Mouse (Mus musculus) stomach, embryonic 15.5 days (tissue): Measurements from ENCODE around the gene Ubd. TPM values are rescaled to one million over a fixed set of nuclear protein-coding genes. Genes with fewer than 3 reads are reported as not detected.

ENCODE experiments used
- ATAC-seq: fragments of 200-750 bp; cut with Nextera tagmentation; 2 replicates; pipeline ENCODE4 v1.8.0; 2017; ENCODE audit warnings: low read depth, moderate number of reproducible peaks, moderate TSS enrichment; ENCODE audit not compliant: insufficient read depth, low FRiP score
- H3K27ac ChIP-seq: fragments of 300-500 bp; sonication (generic); 2 replicates; pipeline ENCODE4 v1.5.1; 2015; ENCODE audit warnings: mild to moderate bottlenecking, inconsistent platforms
- H3K27me3 ChIP-seq: fragments of 300-500 bp; sonication (generic); replicated peaks from 2 replicates; pipeline ENCODE4 v1.6.1; 2015; ENCODE audit warnings: inconsistent platforms
- H3K36me3 ChIP-seq: fragments of 300-500 bp; sonication (generic); 2 replicates; pipeline ENCODE4 v1.6.1; 2015; ENCODE audit warnings: inconsistent platforms
- H3K4me1 ChIP-seq: fragments of 300-500 bp; sonication (generic); 2 replicates; pipeline ENCODE4 v1.6.1; 2015; ENCODE audit warnings: inconsistent platforms
- H3K4me2 ChIP-seq: fragments of 300-500 bp; sonication (generic); 2 replicates; pipeline ENCODE4 v1.6.1; 2015; ENCODE audit warnings: mild to moderate bottlenecking, inconsistent platforms
- H3K4me3 ChIP-seq: fragments of 300-500 bp; sonication (generic); replicated peaks from 2 replicates; pipeline ENCODE4 v1.5.1; 2015; ENCODE audit warnings: inconsistent platforms
- H3K9ac ChIP-seq: fragments of 300-500 bp; sonication (generic); 2 replicates; pipeline ENCODE4 v1.6.1; 2015; ENCODE audit warnings: inconsistent platforms
- H3K9me3 ChIP-seq: fragments of 300-500 bp; sonication (generic); 2 replicates; pipeline ENCODE4 v1.6.1; 2016; ENCODE audit warnings: inconsistent platforms
- WGBS: fragments of 180-500 bp; shearing (Covaris S2); methylation state at CpG from one replicate; pipeline ENCODE4 v1.1.7; 2015; 5-methylcytosine and 5-hydroxymethylcytosine counted together
- polyA plus RNA-seq: library from polyadenylated mRNA; unstranded; fragments of >200 nt; fragmentation: Nextera tagmentation; extraction: Ambion mirVana; gene quantifications from 2 replicates; pipeline ENCODE4 v1.2.1, GENCODE M21; 2015

Gene Ubd
- polyA plus RNA-seq = not detected in 2 replicates

DNA sequence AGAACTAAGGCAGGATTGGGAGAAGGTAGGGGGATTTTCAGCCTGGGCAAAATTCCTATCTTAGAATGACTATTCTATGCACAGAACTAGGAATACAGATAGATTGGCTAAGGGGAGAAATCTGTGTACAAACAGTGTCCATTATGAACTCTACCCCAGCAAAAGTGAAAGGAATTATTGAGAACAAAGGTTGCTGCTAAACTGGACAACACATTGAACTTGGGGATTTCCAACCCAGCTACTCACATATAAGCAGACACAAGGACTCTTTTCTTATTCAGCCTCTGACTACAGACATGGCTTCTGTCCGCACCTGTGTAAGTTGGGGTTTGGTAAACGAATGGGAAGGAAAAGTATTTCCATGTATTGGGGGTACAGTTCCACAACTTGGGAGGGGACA, at the start of gene Ubd:
TSS of gene Ubd (plus strand) at position 237 of the 400 bp plus-strand sequence.
- Histone ChIP-seq H3K9me3 (no peaks in the 10 kb centered on the region), H3K4me2 (no peak within 1 kb of the TSS), H3K4me1 (peaks cover 9% of the 10 kb centered on the region; the same call in 1 of the 2 replicates), H3K9ac (no peak within 1 kb of the TSS), H3K4me3 (no peak within 1 kb of the TSS), H3K27ac (no peak within 1 kb of the TSS), H3K36me3 (no peaks in the 10 kb centered on the region), H3K27me3 (peaks cover 27% of the 10 kb centered on the region)
- 83% methylated on average over 2 of the region's 2 CpGs for WGBS
- ATAC-seq = no peak

DNA sequence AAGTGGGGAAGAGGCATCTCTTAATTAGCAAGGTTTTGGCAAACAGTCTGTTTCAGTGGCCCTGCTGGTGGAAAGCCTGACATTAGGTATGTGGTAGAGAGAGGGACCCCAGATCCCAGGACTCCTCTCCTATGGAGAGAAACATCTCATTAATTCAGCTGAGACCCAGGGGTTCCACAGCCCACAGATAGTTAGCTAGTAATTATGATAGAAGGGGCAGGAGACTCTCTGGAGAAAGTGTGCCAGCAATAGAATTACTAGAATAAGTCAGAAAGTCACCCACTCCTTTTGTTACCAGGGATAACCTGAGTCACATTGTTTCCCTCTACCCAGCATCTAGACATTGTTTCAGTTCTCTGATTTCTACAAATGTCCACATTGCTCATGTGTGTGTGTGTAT, 32.3 kb upstream of the Ubd start, which contains the start of gene Olfr93:
TSS of gene Olfr93 (minus strand) at position 101 of the 400 bp plus-strand sequence.
- H3K27me3 ChIP-seq = no peaks in the 10 kb centered on the region
- no peak for ATAC-seq
- H3K27ac ChIP-seq = no peak within 1 kb of the TSS
- H3K9ac ChIP-seq = no peak within 1 kb of the TSS
- no peaks in the 10 kb centered on the region for H3K36me3 ChIP-seq
- no peaks in the 10 kb centered on the region for H3K9me3 ChIP-seq
- no peak within 1 kb of the TSS for H3K4me3 ChIP-seq
- H3K4me1 ChIP-seq = no peaks in the 10 kb centered on the region
- no peak within 1 kb of the TSS for H3K4me2 ChIP-seq

DNA sequence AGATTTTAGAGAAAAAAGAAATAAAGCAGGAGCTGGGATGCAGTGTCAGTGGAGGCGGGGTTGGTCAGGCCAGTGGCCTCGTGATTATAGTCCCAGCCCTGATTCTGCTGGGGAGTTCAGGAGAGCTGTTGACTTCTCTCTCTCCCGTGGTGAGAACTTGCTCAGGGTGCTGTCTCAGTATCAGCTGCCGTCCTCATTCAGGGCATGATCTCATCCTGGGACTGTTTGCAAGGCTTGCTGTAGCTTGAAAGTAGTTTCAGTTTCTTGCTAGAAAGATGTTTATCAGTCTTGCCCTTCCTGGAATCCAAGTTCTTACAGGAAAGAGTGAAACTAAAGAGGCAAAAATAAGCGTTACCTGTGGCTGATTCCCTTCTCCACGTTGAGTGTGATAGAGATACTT, 8.2 kb upstream of the Ubd start:
- Histone ChIP-seq H3K27ac (no peak overlapping the region), H3K36me3 (no peaks in the 10 kb centered on the region), H3K4me3 (no peak overlapping the region), H3K9me3 (no peaks in the 10 kb centered on the region), H3K4me1 (no peaks in the 10 kb centered on the region), H3K9ac (no peak overlapping the region), H3K27me3 (no peaks in the 10 kb centered on the region), H3K4me2 (no peak overlapping the region)
- WGBS = 33% methylated on average over 6 of the region's 6 CpGs
- ATAC-seq = no peak

DNA sequence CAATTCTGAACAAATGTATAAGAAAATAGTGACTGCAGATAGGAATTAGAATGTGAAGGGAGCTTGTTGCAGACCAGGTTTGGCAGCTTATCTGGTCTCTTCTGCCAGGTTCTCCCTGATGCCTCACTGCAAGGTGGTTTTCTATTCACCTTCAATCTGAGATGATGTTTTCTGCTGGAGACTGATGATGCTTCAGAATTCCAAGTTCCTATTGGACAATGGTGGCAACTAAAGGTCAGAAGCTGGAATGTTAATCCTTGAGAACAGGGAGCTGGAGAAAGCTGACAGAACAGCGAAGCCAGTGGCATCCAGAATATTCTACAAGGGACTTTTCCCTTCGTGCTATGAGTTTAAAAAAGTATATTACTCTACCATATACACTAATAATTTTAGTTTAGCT, 3.0 kb upstream of the Ubd start:
- Histone ChIP-seq H3K9ac (no peak overlapping the region), H3K9me3 (no peaks in the 10 kb centered on the region), H3K4me2 (no peak overlapping the region), H3K27ac (no peak overlapping the region), H3K27me3 (no peaks in the 10 kb centered on the region), H3K4me3 (no peak overlapping the region), H3K36me3 (no peaks in the 10 kb centered on the region), H3K4me1 (no peaks in the 10 kb centered on the region)
- 39% methylated on average over 2 of the region's 2 CpGs for WGBS
- ATAC-seq = no peak

GRCm38 (mm10) chr17:37193032-37193431, 660 bp upstream of the Ubd start:
- H3K4me1 ChIP-seq = peaks cover 9% of the 10 kb centered on the region; the same call in 1 of the 2 replicates
- H3K4me2 ChIP-seq = no peak overlapping the region
- H3K36me3 ChIP-seq = no peaks in the 10 kb centered on the region
- H3K9ac ChIP-seq = no peak overlapping the region
- no peaks in the 10 kb centered on the region for H3K9me3 ChIP-seq
- no peak overlapping the region for H3K27ac ChIP-seq
- H3K27me3 ChIP-seq = peaks cover 21% of the 10 kb centered on the region
- H3K4me3 ChIP-seq = no peak overlapping the region
- ATAC-seq = no peak

DNA sequence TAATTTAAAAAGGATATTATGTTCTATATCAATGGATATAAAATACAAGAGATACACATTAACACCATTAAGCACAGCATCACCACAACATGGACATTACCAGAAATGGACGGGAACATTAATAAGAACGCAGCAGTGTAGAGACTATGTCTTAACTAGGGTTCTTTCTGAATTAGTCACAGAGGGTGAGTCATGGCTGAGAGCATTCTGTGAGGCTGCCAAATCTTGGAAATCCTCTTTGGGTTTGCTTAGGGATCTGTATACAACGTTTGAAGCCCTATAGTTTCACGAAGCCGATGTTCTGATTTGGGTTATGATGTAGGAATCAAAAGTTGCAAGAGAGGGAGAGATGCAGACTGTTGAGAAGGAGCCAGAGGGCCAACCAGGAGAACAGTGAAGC, 1.1 kb downstream of the Ubd start:
- no peaks in the 10 kb centered on the region for H3K9me3 ChIP-seq
- ATAC-seq = no peak
- H3K4me3 ChIP-seq = no peak overlapping the region
- H3K36me3 ChIP-seq = no peaks in the 10 kb centered on the region
- 74% methylated on average over 5 of the region's 5 CpGs for WGBS
- H3K27ac ChIP-seq = no peak overlapping the region
- no peak overlapping the region for H3K9ac ChIP-seq
- peaks cover 29% of the 10 kb centered on the region for H3K27me3 ChIP-seq
- peaks cover 9% of the 10 kb centered on the region; the same call in 1 of the 2 replicates for H3K4me1 ChIP-seq
- H3K4me2 ChIP-seq = no peak overlapping the region

GRCm38 (mm10) chr17:37196845-37197724, 3.4 kb downstream of the Ubd start:
- Histone ChIP-seq H3K9ac (no peak overlapping the region), H3K27ac (no peak overlapping the region), H3K4me2 (peak overlapping the region; percentile 98), H3K36me3 (no peaks in the 10 kb centered on the region), H3K27me3 (peaks cover 29% of the 10 kb centered on the region), H3K9me3 (no peaks in the 10 kb centered on the region), H3K4me3 (peak overlapping the region; percentile 51), H3K4me1 (peaks cover 9% of the 10 kb centered on the region; the same call in 1 of the 2 replicates)
- under 1% methylated on average over 77 of the region's 77 CpGs for WGBS
- peak; percentile 65; the same call in 1 of the 2 replicates for ATAC-seq

DNA sequence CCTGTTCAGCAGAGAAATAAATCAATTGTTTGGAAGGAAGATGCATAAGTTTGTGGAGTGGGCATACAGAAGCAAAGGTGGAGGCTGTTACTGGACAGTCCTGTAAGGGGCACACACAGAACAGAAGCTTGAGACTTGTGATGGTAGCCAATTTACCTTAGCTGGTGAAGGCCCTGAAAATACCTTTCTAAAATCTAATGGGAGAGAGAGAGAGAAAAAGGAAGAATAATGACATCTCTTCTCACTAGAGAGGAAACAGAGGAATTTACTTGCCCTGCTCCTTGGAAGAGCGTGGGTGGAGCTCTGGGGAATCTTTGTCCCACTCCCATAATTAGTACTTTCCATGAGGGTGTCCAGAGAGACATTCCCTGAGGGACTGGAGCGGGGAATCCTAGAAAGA, 7.2 kb downstream of the Ubd start, which contains the start of gene Olfr94:
TSS of gene Olfr94 (minus strand) at position 101 of the 400 bp plus-strand sequence.
- Histone ChIP-seq H3K27ac (no peak within 1 kb of the TSS), H3K36me3 (no peaks in the 10 kb centered on the region), H3K27me3 (peaks cover 29% of the 10 kb centered on the region), H3K9ac (no peak within 1 kb of the TSS), H3K4me3 (no peak within 1 kb of the TSS), H3K4me1 (peaks cover 9% of the 10 kb centered on the region; the same call in 1 of the 2 replicates), H3K9me3 (no peaks in the 10 kb centered on the region), H3K4me2 (no peak within 1 kb of the TSS)
- no peak for ATAC-seq
- 82% methylated on average over 2 of the region's 2 CpGs for WGBS

- WGBS = 1% methylated on average over 4 of the region's 4 CpGs
- Histone ChIP-seq H3K9me3 (no peaks in the 10 kb centered on the region), H3K9ac (no peak overlapping the region), H3K27me3 (0 out of 2 replicates have a peak, but pooled peaks cover 5% of the 10 kb centered on the region), H3K4me3 (no peak overlapping the region), H3K27ac (no peak overlapping the region), H3K36me3 (no peaks in the 10 kb centered on the region), H3K4me2 (no peak overlapping the region), H3K4me1 (no peaks in the 10 kb centered on the region)
- ATAC-seq = peak; percentile 50; the same call in 1 of the 2 replicates
Measured at GRCm38 (mm10) chr17:37203206-37203916, 9.7 kb downstream of the Ubd start.

DNA sequence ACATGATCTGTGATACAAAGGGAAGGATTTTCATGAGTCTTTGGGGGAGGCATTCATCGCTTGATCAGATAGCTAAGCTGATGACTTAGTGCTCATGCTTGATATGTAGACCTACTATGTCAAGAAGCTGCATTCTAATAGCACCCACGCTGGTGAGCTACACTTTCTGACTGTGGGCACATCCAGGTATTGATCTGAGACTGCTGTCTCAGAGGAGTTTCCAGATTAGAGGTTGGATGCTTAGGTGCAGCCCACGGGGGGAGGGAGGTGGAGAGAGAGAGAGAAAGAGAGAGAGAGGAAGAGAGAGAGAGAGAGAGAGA, 10.2 kb downstream of the Ubd start:
- Histone ChIP-seq H3K27ac (no peak overlapping the region), H3K9me3 (no peaks in the 10 kb centered on the region), H3K36me3 (no peaks in the 10 kb centered on the region), H3K27me3 (no peaks in the 10 kb centered on the region), H3K4me3 (no peak overlapping the region), H3K9ac (no peak overlapping the region), H3K4me2 (no peak overlapping the region), H3K4me1 (no peaks in the 10 kb centered on the region)
- WGBS = 25% methylated on average over 3 of the region's 3 CpGs
- ATAC-seq = no peak

- no peaks in the 10 kb centered on the region for H3K9me3 ChIP-seq
- no peak for ATAC-seq
- H3K36me3 ChIP-seq = no peaks in the 10 kb centered on the region
- no peak overlapping the region for H3K27ac ChIP-seq
- no peak overlapping the region for H3K9ac ChIP-seq
- 17% methylated on average over 40 of the region's 40 CpGs for WGBS
- H3K4me2 ChIP-seq = peak overlapping the region; percentile 39
- no peaks in the 10 kb centered on the region for H3K4me1 ChIP-seq
- H3K27me3 ChIP-seq = peaks cover 12% of the 10 kb centered on the region
- H3K4me3 ChIP-seq = no peak overlapping the region
Measured at GRCm38 (mm10) chr17:37210884-37211768, 17.4 kb downstream of the Ubd start.
